Mouse (Mus musculus): ENCODE data around the gene Msi2. TPM values are rescaled to one million over a fixed set of nuclear protein-coding genes. Genes with fewer than 3 reads are reported as not detected.

Msi2 gene
- total RNA-seq, 2 experiments from 2014 or later, result 205 to 234 TPM

DNA sequence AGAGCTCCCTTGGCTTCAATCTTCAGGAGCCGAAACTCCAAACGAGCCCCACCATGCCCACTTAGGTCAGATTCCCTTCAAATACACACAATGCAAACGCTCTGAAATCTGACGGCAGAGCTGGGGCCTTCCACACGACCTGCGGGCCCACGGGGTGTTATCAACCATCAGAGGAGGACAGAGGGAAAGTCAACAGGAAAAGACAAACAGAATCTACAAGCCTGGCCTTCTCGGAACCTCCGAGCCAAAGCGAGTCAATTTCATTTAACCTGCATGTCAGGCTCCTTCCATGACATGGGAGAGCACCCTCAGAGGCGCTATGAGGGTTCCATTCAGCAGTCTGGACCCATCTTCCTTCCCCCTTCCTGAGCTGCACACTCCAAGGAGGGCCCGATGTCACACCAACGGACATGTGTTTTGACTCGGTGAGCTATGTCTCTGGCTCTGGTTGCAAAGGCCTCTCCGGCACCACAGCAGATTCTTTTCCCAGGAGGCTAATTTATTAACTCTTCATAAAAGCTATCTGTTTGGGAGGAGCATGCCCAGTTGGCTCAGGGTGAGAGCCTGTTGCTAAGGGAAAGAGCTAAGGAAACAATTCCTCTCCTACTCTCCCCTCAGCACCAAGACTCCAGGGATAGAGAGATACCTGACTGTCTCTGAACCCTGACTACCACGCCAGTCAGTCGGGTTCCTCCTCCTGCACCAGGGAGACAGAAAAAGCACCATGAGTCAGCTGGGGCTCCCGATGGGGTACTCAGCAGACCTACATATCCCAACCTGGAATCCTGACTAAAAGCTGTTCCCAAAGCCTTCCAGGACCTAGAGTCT is 42.6 kb downstream of the Msi2 start:
- DNase-seq, result no peak

- DNase-seq, result no peak
These were observed 44.2 kb downstream of the Msi2 start for GRCm38 (mm10) chr11:88674075-88674474.

DNA sequence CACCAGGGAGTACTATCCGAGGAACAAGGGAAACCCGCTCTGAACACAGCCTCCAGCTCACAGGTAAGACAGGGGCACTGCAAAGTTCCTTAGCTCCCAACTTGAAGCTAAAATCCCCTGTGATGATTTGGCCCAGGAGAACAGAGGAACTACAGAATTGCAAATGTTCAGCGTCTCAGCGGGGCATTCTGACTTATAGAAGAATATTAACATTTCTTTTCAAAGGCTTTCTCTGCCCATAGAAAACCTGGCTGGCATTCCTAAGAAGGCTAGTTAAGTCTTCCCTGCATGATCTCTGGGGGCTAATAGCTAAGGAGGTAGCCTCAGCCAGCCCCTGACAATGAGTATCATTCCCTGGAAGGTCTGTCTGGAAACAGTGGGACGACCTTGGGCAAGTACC is 47.4 kb downstream of the Msi2 start:
- DNase-seq, result no peak

- no peak for DNase-seq
These were observed 49.2 kb downstream of the Msi2 start for GRCm38 (mm10) chr11:88669106-88669505.

DNA sequence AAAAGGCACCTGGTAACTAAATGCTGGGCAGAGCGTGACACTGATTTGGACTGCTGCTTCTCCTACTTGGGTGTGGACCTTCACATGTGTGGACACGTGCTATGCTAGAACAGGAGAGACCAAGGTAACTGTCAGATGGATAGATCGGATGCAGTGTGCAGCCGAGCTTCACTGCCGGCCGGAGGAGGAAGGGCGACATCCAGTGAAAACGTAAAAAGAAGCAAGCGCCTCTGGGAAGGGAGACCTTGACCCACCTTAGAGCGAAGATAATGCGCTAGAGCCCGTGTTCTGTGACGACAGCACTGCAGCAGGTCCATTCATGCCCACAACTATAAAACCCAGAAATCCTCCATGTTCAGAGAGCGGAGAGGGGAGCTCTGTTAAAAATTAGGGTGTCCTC is 50.0 kb downstream of the Msi2 start:
- DNase-seq, result no peak

GRCm38 (mm10) chr11:88665799-88666198 is 52.5 kb downstream of the Msi2 start:
- no peak for DNase-seq

GRCm38 (mm10) chr11:88661444-88662180 is 56.7 kb downstream of the Msi2 start:
- peak; percentile 28 for DNase-seq

- DNase-seq, result no peak
These were observed 57.9 kb downstream of the Msi2 start for GRCm38 (mm10) chr11:88660404-88660803.

DNA sequence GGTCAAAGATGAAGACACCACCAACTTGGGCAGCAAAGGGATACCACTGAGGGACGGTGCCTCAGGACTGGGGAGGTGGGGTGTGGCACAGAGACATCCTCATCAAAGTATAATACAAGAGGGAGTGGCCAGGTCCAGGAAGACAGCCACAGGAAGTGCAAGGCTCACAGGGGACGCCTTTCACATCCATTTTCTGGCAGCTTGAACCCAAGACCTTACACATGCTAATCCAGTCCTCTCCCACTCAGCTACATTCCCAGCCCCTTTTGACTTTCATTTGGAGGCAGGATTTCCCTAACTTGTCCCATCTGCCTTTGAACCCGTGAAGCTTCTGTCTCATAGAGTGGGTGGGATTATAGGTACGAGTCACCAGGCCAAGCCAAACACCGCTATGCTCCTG is 59.4 kb downstream of the Msi2 start:
- DNase-seq, result no peak

GRCm38 (mm10) chr11:88655786-88656185 is 62.5 kb downstream of the Msi2 start:
- no peak for DNase-seq

- no peak for DNase-seq
These were observed 63.1 kb downstream of the Msi2 start for GRCm38 (mm10) chr11:88655214-88655566.

DNA sequence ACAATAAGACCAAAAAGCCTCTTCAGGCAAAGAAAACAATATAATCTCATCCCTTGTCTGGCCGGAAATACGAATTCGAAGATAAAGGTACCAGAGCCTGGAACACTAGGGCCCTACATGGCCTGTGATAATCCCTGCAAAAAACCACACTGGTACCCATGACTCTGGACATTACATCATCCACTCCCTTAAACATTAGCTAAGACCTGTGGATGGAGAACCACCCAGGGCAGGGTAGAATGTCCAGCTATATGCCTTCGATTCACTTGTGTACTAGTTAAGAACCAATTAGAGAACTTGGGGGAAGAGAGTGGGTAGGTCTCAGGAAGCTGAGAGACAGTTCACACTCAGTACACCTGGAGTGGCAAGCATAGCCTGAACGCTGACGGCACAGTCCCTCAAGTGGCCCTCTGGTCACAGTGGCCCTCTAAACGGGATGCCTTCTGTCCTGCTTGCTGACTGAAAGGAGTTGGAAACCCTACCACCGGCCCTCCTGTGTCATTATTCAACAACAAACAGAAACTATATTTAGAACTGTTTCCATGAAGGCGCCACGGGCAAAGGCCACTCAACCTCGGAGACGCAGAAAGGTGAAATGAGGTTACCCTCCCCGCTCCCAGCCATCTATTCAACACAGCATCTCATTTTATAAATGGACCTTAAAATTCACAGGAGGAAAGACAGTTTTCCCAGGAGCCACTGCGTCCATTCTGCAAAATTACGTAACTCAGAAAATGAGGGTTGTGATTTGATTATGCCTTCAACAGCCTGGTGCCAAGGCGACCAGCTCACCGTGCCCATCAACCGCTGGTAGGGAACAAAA is 63.7 kb downstream of the Msi2 start:
- DNase-seq, result peak; percentile 64

GRCm38 (mm10) chr11:88650275-88650674 is 68.0 kb downstream of the Msi2 start:
- peak; percentile 74 for DNase-seq

GRCm38 (mm10) chr11:88649009-88649408 is 69.3 kb downstream of the Msi2 start:
- no peak for DNase-seq

GRCm38 (mm10) chr11:88648407-88648806 is 69.9 kb downstream of the Msi2 start:
- peak; percentile 21 for DNase-seq

DNA sequence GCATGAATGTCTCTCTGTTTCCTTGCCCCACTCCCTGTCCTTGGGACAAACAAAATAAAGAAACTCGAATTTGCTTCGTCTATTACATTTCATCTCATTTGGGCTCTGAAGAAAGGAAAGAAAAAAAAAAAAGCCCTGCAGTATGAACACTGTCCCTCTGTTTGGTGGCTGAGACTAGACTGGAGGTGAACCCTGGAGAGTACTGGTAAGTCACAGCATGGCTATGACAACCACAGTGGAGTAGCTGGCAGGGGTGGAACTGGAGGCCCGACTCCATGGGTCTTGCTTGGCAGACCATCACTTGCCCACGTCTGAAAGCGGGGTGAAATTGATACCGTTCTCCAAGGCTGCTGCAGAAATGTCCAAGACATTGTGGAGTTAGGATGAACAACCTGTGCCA is 71.8 kb downstream of the Msi2 start:
- DNase-seq, result no peak

GRCm38 (mm10) chr11:88645821-88646220 is 72.5 kb downstream of the Msi2 start:
- DNase-seq, result no peak

DNA sequence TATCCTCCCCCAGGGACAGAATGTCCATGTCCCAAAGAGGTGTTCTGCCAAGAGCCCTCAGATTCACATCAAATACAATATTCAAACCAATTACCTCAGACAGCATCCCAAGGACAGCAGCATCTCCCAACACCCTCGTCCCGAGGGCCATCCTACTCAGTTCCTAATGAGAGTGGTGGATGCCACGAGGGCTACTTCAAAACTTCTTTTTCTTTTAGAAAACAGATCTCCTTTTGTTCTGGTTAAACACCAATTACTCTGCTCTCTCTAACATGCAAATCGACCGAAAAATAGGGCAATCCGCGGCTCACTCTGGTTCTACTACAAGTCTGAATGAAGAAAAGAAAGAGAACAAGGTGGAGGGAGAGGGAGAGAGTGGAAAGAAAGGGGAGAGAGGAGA is 73.6 kb downstream of the Msi2 start:
- DNase-seq, result no peak

GRCm38 (mm10) chr11:88639862-88640261 is 78.5 kb downstream of the Msi2 start:
- DNase-seq, result no peak

GRCm38 (mm10) chr11:88638936-88639542 is 79.3 kb downstream of the Msi2 start:
- no peak for DNase-seq

DNA sequence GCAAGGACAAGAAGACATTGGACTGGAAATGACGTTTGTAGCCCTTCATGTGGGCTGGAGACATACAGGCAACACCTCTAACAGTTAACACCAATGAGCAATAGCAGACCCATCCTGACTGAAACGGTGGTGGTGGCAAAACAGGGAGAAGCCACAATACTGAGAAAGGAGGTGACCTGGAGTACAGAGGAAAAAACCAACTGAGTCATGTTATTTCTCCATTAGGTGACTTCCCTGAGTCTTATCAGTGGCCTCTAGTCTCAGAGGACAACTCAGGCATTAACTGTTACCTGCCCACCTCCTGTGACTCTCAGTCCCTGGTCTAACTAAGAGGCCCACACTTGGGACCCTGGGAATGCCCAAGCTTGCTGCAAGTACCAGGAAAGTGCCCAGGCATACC is 80.1 kb downstream of the Msi2 start:
- no peak for DNase-seq

DNA sequence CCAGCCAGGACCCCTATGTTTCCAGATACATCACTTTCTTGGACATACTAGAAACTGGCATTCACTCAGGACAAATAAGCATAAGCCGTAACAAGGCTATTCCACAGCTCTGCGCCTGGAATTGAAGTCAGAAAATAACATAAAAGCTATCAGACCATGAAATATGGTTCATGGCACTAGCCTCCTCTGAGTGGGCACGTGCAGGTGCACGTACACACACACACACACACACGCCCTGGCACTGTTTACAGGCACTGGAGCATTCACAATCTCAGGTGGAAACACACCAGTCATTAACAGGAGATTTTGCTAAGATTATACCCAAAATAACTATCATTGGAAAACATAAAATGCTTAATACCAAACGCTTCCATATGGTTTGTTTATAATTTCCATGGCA is 81.4 kb downstream of the Msi2 start:
- DNase-seq, result no peak

- DNase-seq, result no peak
These were observed 82.0 kb downstream of the Msi2 start for GRCm38 (mm10) chr11:88636319-88636718.

All from heart, postnatal 4 days (tissue).